Mouse (Mus musculus): ENCODE results near the gene Tmem132e.

The Tmem132e gene

DNA sequence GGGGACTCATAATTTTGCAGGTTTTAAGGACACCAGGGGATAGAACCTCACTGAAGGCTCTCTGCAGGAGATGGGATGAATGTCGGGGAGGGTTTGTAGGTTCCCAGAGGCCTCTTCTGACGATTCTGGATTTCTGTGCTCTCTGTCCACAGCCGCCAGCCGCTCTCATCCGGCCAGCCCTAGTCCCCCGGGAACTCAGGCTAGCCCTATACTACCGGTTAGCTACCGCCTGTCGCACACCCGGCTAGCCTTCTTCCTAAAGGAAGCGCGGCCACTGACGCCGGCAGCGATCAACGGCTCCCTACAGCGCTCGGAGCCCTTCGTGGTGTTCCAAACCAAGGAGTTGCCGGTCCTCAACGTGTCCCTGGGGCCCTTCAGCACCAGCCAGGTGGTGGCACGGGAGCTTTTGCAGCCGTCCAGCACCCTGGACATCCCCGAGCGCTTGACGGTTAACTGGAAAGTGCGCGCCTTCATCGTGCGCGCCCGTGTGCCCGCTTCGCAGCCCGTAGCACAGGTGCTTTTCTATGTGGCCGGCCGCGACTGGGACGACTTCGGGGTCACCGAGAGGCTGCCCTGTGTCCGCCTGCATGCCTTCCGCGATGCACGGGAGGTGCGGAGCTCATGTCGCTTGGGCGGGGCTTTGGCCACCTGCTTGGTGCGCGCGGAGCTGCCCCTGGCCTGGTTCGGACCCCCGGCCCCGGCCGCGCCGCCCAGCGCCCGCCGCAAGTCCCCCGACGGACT, 45.6 kb downstream of the Tmem132e start:
- CTCF ChIA-PET = no interaction called here

- CTCF ChIA-PET = no interaction called here
These were observed 46.1 kb downstream of the Tmem132e start for GRCm38 (mm10) chr11:82434832-82435182.

DNA sequence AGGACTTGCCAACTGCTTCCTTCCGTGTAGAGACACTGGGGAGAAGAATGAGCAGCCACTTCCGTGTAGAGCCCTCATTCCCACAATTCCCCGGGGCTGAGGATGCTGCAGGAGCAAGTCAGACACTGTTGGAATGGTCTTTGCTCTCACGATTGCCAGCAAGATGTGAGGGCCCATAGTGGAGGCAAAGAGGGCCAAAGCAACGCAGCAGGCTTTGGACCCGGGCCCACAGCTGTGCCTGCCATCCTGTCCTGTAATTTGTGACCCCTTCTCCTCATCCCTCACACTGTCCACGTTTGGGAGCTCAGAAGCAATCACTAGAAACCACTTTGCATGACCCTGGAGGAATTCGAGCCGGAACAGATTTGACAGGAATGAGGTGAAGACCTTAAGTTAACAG, 59.8 kb downstream of the Tmem132e start:
- CTCF ChIA-PET = no interaction called here

DNA sequence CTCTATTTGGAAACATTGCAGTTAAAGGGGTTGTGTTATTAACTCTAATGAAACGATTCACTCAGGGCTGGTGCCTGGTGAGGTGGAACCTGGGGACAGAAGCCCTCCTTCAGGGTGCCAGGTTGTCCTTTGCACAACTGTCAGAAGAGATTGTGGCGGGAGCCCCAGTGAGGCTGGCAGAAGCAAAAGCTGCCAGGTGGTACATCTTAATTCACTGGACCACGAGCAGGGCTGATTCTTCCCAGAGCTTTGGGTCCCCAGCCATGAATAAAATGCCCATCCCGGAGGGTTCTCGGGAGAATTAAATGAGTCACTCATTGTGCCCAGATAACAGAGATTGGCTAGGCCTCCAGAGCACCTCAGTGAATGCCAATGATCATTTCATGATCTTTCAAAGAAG, 63.8 kb downstream of the Tmem132e start:
- CTCF ChIA-PET = no interaction called here

DNA sequence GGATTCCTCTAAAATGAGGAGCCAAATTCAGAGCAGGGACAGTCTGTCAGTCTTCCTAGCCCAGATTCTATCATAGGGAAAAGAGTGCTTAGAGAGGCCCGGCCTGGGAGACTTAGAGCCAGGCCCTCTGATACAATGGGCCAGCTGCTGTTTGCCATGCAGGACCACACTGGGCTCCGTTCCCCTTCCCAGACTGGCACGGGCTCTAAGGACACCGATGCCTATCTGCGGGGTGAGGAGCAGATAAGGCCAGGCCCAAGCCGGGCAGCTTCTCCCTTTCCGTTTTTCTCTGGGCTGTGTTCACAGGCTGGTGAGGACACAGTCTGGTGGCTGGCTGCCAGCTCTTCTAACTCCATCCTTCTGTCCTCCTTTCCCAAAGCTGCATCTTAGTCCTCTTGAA, 64.5 kb downstream of the Tmem132e start:
- CTCF ChIA-PET = no interaction called here

DNA sequence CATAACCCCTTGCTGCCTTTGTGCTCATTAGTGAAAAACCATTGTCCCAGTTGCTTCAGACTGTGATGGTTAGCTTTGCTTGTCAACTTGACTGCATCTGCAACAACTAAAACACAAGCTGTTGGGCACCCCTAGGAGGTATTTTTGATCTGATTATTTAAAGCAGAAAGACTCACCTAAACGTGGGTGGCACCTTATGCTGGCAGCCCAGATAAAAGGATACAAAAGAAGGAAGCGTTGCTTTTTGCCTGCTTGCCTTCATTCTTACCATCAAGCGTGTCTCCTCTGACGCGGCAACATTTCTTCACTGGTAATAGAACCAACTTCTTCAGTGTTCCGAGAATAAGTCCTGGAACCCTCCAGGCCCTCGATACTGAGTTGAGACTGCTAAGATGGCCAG, 72.6 kb downstream of the Tmem132e start:
- CTCF ChIA-PET = no interaction called here

DNA sequence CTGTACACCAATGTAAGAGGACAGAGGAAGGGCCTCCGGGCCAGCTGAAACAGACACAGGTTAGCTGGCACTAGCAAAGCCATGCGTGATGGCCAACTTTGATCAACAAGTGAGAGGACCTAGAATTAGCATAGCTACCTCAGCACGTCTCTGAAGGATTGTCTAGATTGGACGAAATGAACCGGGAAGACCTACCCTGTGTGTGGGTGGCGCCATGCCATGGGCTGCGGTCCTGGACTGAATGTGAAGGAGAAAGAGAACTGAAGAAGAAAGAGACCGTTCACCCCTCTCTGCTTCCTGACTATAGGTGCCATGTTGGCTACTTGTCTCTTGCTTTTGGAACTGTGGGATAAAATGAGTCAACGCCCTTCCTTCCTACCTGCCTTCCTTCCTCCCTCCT, 76.8 kb downstream of the Tmem132e start:
- CTCF ChIA-PET = no interaction called here

DNA sequence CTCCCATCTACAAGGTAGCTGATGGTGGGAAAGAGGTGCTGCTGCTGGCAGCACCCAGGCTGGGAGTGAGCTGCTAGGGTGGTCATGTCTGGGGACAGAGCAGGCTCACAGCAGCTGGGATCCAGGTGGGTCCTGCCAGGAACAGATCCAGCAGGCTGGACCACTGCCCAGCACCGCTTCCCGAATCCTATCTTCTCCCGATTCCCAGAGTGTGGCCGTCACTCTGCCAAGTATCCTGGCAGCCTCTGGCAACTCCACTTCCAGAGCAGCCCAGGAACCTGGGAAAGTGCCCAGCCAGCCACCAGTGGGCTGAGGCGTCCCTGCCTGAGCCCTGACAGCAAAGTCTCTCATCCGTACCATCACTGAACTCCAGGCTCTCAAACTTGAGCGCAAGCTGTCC, 78.5 kb downstream of the Tmem132e start:
- CTCF ChIA-PET = no interaction called here

- CTCF ChIA-PET = no interaction called here
These were observed 82.4 kb downstream of the Tmem132e start for GRCm38 (mm10) chr11:82471076-82471475.

GRCm38 (mm10) chr11:82473137-82473621, 84.5 kb downstream of the Tmem132e start:
- CTCF ChIA-PET = no interaction called here

GRCm38 (mm10) chr11:82476092-82476491, 87.4 kb downstream of the Tmem132e start:
- CTCF ChIA-PET = interaction anchor here (0.6 kb wide), 1 partner anchor 60 kb away, joined by 5 read pairs; no protein-coding TSS in a partner anchor

GRCm38 (mm10) chr11:82477412-82477811, 88.7 kb downstream of the Tmem132e start:
- CTCF ChIA-PET = interaction anchor here (0.6 kb wide), 1 partner anchor 148 kb away, joined by 4 read pairs; no protein-coding TSS in a partner anchor

DNA sequence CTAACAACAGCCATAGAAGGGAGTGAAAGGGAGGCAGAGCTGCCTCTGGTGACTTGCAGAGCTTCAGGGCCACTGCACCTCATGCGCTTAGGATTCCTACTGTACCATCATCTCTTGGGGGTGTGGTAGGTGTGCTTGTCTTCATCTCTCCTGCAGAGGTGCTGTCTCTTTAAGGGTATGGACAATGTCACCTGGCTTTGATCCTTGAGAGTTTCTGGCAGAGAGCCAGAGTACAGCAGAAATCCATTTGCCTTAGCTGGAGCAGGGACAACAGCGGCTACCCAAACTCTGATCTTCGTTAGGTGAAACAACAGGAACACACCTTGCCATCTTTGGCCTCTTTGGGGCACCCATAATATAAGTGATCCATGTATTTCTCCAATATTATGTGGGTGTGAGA, 92.2 kb downstream of the Tmem132e start:
- CTCF ChIA-PET = no interaction called here

- CTCF ChIA-PET = no interaction called here
These were observed 98.8 kb downstream of the Tmem132e start for GRCm38 (mm10) chr11:82487359-82488086.

DNA sequence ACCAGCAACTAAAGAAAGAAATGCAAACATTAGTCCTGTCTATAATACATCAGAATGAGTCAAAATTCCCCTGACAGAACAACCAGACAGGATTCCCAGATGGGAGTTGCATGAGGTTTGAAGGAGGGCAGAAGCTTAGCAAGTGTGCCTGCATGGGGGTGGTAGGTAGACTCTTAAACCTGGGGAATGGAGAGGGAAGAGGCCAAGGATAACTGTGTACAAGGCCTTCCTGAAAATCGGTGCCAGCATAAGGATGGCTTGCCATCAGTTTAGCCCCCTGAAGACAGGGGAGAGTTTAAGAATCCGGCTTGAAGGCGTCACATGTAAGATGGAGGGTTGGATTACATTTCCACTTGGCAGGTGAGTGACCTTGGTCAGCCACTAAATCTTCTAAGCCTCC, 102.2 kb downstream of the Tmem132e start:
- CTCF ChIA-PET = no interaction called here
